Mouse (Mus musculus): ENCODE measurements around the gene Dmd.

- TF ChIP-seq HCFC1 (IDR thresholded peaks at IDR 0.05; ENCODE audit: low read depth, low read length) = no peak
- TF ChIP-seq RAD21 (IDR thresholded peaks at IDR 0.05; ENCODE audit: low read depth, low read length) = no peak
Measured at GRCm38 (mm10) chrX:83686547-83686946, 737.9 kb downstream of the Dmd start.
